Mouse (Mus musculus): ENCODE measurements around the gene Gucd1.

DNA sequence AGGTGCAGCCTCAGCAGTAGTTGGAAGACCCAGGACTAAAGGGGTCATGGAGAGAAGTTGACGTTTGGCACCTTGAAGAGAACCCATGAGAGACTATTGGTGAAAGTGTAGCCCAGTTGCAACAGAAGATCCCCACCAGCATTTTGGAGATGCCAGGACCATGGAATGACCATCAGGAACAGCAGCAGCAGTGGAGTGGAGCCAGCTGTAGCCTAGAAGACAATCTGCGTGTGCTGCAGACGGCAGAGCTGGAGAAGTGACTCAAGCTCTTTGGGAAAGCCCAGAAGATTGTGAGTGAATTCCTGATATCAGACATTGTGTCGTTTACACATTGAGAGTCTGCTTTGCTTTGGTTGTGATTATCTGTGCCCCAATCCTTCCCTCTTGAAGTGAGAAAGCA is 36.1 kb downstream of the Gucd1 start:
- no peak for TF ChIP-seq CTCF (IDR thresholded peaks at IDR 0.05; ENCODE audit: low read depth, low read length)
- no peak for TF ChIP-seq POLR2A (IDR thresholded peaks at IDR 0.05; ENCODE audit: borderline replicate concordance, low read depth, low read length)
